Mouse (Mus musculus): ENCODE data around the gene Gm7030. TPM values are rescaled to one million over a fixed set of nuclear protein-coding genes. Genes with fewer than 3 reads are reported as not detected.
A peak's percentile ranks its signal among the peaks of the same experiment; 100 is the strongest.
"Not testable (repeated sequence)": the region's sequence is repeated elsewhere in the genome, so short reads cannot be mapped to it uniquely, and the experiment has no call there.

The Gm7030 gene
- polyA plus RNA-seq (2012; rRNA removed), result 0.19 TPM in 1 of 2 replicates, not detected in the other

DNA sequence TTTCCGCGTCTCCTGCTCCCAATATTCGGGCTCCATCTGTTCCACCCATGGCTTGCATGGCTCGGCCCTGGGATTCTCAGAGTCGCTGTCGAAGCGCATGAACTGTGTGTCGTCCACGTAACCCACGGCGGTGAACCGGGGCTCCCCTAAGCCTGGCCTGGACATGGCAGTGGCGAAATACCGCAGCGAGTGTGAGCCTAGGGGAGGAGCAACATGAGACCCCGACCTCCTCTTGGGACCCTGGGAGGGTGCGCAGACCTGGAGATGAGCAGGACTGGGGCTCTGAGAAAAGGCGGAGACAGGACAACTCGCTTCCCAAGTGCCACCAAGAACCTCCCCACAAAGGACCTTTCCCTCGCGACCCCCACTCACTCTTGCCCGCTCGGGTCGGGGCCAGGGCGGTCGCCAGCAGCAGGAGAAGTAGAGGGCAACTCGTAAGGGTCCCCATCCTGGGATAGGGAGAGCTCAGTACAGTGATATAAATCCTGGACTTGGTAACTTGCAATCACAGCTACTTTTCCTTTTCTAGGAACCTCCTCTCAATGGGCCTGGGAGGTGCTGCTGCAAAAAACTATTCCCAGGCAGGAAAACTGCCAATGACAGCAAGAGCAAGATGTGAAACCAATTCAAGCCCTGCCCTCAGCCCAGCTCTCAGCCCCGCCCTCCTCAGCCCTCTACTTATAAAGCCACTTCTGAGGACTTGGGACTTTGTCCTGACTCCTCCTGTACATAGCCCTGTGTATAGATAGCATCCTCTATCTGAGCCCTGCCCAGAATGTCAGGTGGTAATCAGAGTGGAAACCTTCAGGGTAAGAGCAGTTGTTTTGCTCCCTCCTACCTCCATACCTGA, at the start of gene Gm7030:
Gene Gm7030 (minus strand): TSS at position 458 of the 850 bp plus-strand sequence.
- H3K27ac ChIP-seq (ENCODE audit: insufficient read depth, low read depth, low read length); H3K36me3 ChIP-seq (ENCODE audit: control insufficient read depth, insufficient read depth, low read length); H3K4me1 ChIP-seq (ENCODE audit: control insufficient read depth, insufficient read depth, low read length); H3K27me3 ChIP-seq (replicated peaks; ENCODE audit: control insufficient read depth, insufficient read depth, low read length): not testable (repeated sequence)
- WGBS, result 34% methylated on average over 28 of the region's 28 CpGs
- DNase-seq, result peak; percentile 71
- 0 out of 2 replicates have a peak within 1 kb of the TSS, but pooled peaks have one; percentile 18 for H3K4me3 ChIP-seq (ENCODE audit: insufficient read depth, low read depth, low read length)

DNA sequence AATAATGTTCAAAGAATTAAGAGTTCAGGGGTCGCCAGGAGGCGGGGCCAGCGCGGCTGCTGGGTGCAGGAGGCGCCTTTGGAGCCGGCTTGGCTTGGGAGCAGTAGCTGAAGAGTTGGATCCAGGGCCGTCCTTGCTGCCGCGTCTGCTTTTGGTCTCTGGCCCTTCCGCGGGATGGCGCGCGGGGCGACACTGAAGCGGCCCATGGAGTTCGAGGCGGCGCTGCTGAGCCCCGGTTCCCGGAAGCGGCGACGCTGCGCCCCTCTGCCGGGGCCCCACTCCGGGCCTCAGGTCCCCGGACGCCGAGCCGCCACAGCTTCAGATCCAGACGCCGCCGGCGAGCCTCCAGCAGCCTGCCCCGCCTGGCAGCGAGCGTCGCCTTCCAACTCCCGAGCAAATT, 49.7 kb upstream of the Gm7030 start:
- not testable (repeated sequence) for H3K27me3 ChIP-seq (replicated peaks; ENCODE audit: control insufficient read depth, insufficient read depth, low read length); H3K36me3 ChIP-seq (ENCODE audit: control insufficient read depth, insufficient read depth, low read length); H3K4me3 ChIP-seq (ENCODE audit: insufficient read depth, low read depth, low read length); H3K27ac ChIP-seq (ENCODE audit: insufficient read depth, low read depth, low read length); H3K4me1 ChIP-seq (ENCODE audit: control insufficient read depth, insufficient read depth, low read length)
- 1% methylated on average over 40 of the region's 40 CpGs for WGBS
- peak; percentile 2 for DNase-seq

DNA sequence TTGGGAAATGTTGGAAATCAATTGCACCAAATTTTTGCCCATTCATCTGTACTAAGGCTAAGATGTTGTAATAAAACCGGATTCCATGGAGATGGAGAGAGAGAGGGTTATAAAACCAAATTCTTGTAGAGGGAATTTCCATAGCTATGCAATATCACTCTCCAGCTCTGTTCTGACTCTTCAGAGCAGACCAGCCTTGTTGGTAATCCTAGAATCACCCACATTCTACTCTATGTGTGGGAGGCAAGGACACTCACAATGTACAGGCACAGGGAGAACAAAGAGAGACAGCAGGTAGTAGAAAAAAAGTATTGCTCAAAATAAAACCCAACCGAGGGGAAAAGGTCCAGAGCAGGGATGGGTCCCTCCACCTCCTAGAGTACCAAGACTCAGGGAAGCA, 46.9 kb upstream of the Gm7030 start:
- H3K27ac ChIP-seq (ENCODE audit: insufficient read depth, low read depth, low read length); H3K27me3 ChIP-seq (replicated peaks; ENCODE audit: control insufficient read depth, insufficient read depth, low read length); DNase-seq; H3K4me1 ChIP-seq (ENCODE audit: control insufficient read depth, insufficient read depth, low read length); H3K36me3 ChIP-seq (ENCODE audit: control insufficient read depth, insufficient read depth, low read length); H3K4me3 ChIP-seq (ENCODE audit: insufficient read depth, low read depth, low read length): not testable (repeated sequence)
- no CpG with 5 or more reads among the region's 2 CpGs for WGBS

DNA sequence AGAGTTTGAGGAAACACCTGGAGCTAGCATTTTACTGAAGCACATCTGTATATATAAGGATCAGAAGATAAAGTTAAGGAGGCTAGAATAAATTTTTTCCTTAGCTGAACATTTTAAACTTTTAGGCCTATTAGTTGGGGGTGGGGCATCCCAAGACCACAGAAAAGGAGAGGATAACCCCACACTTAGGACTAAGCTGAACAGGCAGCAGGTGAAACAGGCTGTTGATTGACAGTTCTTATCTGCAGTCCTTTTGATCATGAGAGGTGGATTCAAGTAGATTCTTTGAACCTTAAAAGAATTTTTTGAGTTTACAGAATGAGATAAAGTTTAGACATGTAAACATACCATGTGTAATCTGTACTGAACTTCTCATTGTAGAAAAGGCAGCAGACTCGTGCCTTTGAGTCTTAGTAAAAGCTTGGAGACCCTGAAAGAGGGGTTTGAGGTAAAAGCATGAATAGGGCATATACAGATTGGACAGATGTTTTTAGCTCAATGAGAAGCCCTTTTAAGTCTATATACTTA, 41.1 kb upstream of the Gm7030 start:
- 69% methylated on average over 1 of the region's 1 CpGs for WGBS
- no peaks in the 10 kb centered on the region for H3K36me3 ChIP-seq (ENCODE audit: control insufficient read depth, insufficient read depth, low read length)
- H3K27ac ChIP-seq (ENCODE audit: insufficient read depth, low read depth, low read length), result no peak overlapping the region
- TF ChIP-seq CTCF (conservative IDR thresholded peaks at IDR 0.05; ENCODE audit: insufficient read depth, insufficient read length, low read depth, low read length) (no peak), POLR2A (IDR thresholded peaks at IDR 0.05; ENCODE audit: low read depth, low read length) (no peak)
- H3K27me3 ChIP-seq (replicated peaks; ENCODE audit: control insufficient read depth, insufficient read depth, low read length), result peaks cover 3% of the 10 kb centered on the region; the same call in 1 of the 2 replicates
- 0 out of 2 replicates have a peak, but pooled peaks cover 2% of the 10 kb centered on the region for H3K4me1 ChIP-seq (ENCODE audit: control insufficient read depth, insufficient read depth, low read length)
- no peak for DNase-seq
- no peak overlapping the region for H3K4me3 ChIP-seq (ENCODE audit: insufficient read depth, low read depth, low read length)

DNA sequence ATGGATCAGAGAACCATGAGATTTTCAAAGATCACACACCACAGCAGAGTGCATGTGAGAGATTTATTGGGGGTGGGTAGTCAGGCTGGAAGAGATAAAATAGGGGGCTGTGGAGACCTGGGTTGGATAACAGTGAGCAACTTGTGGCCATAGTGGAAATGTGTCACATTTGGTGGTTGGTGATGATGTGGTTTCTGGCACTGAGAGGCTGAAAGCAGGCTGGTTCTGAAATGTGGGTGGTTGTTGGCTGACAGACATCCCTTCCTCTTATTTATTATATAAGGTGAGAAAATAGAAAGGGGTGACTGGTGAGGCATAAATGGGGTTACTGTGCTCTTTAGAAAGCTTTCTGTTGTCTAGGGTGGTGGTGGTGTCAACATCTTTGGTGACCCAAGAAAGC, 40.5 kb upstream of the Gm7030 start:
- H3K36me3 ChIP-seq (ENCODE audit: control insufficient read depth, insufficient read depth, low read length), result no peaks in the 10 kb centered on the region
- TF ChIP-seq CTCF (conservative IDR thresholded peaks at IDR 0.05; ENCODE audit: insufficient read depth, insufficient read length, low read depth, low read length) (no peak), POLR2A (IDR thresholded peaks at IDR 0.05; ENCODE audit: low read depth, low read length) (no peak)
- H3K4me3 ChIP-seq (ENCODE audit: insufficient read depth, low read depth, low read length), result no peak overlapping the region
- 0 out of 2 replicates have a peak, but pooled peaks cover 2% of the 10 kb centered on the region for H3K4me1 ChIP-seq (ENCODE audit: control insufficient read depth, insufficient read depth, low read length)
- peaks cover 3% of the 10 kb centered on the region; the same call in 1 of the 2 replicates for H3K27me3 ChIP-seq (replicated peaks; ENCODE audit: control insufficient read depth, insufficient read depth, low read length)
- no peak for DNase-seq
- no peak overlapping the region for H3K27ac ChIP-seq (ENCODE audit: insufficient read depth, low read depth, low read length)

DNA sequence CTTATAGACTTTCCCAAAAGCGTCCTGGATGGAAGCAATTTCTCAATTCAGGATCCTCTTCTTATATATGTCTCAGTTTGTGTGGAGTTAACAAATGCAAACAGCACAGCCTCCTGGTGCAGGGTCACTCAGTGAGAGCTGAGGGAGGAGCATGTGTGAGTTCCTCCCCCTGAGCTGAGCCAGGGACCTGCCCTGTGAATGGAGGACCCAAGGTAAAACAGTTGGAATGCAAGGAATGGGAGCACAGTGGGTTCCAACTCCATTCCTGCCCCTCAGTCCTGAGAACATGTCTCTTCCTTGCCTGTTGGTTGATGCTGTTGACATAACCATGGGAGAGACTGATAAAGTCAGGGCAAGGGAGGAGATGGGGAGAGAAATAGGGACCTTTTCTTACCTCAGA, 39.9 kb upstream of the Gm7030 start:
- not testable (repeated sequence) for H3K4me3 ChIP-seq (ENCODE audit: insufficient read depth, low read depth, low read length); H3K4me1 ChIP-seq (ENCODE audit: control insufficient read depth, insufficient read depth, low read length); H3K27me3 ChIP-seq (replicated peaks; ENCODE audit: control insufficient read depth, insufficient read depth, low read length); H3K27ac ChIP-seq (ENCODE audit: insufficient read depth, low read depth, low read length); DNase-seq; H3K36me3 ChIP-seq (ENCODE audit: control insufficient read depth, insufficient read depth, low read length)
- WGBS, result 73% methylated on average over 1 of the region's 1 CpGs

DNA sequence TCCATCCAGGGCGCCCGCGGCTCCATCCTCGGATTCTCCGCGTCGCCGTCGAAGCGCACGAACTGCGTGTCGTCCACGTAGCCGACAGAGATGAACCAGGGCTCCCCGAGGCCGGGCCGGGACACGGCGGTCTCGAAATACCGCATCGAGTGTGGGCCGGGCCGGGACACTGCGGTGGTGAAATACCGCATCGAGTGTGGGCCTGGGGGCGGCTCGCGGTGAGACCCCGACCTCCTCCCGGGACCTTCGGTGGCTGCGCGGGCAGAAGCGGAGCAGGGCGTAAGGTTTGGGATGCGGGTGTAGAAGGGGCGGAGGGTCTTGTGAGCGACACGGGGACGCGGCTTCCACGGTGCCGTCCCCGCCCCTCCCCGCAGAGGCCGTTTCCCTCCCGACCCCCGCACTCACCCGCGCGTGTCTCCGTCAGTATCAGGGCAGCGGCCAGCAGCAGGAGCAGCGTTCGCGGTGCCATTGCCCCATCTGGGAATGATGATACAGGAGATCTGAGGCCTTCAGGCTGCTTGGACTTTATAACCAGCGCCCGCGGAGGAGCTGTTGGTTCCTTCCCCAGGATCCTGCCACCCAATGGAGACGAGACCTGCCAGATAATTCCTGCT, 38.9 kb upstream of the Gm7030 start, which contains the start of gene Gm8909:
Gene Gm8909 (minus strand): TSS at position 499 of the 614 bp plus-strand sequence.
- no peak within 1 kb of the TSS for H3K27ac ChIP-seq (ENCODE audit: insufficient read depth, low read depth, low read length)
- whole genome bisulfite sequencing, result 3% methylated on average over 63 of the region's 63 CpGs
- H3K27me3 ChIP-seq (replicated peaks; ENCODE audit: control insufficient read depth, insufficient read depth, low read length), result peaks cover 3% of the 10 kb centered on the region; the same call in 1 of the 2 replicates
- TF ChIP-seq POLR2A (IDR thresholded peaks at IDR 0.05; ENCODE audit: low read depth, low read length) (no peak), CTCF (conservative IDR thresholded peaks at IDR 0.05; ENCODE audit: insufficient read depth, insufficient read length, low read depth, low read length) (no peak)
- 0 out of 2 replicates have a peak, but pooled peaks cover 2% of the 10 kb centered on the region for H3K4me1 ChIP-seq (ENCODE audit: control insufficient read depth, insufficient read depth, low read length)
- H3K36me3 ChIP-seq (ENCODE audit: control insufficient read depth, insufficient read depth, low read length), result no peaks in the 10 kb centered on the region
- peak within 1 kb of the TSS; percentile 67 for H3K4me3 ChIP-seq (ENCODE audit: insufficient read depth, low read depth, low read length)
- DNase-seq, result peak; percentile 14

Data from kidney, adult 2 months (tissue).